Mouse (Mus musculus): Measurements from ENCODE around the gene 6430548M08Rik.
A peak's percentile ranks its signal among the peaks of the same experiment; 100 is the strongest.

Gene 6430548M08Rik

DNA sequence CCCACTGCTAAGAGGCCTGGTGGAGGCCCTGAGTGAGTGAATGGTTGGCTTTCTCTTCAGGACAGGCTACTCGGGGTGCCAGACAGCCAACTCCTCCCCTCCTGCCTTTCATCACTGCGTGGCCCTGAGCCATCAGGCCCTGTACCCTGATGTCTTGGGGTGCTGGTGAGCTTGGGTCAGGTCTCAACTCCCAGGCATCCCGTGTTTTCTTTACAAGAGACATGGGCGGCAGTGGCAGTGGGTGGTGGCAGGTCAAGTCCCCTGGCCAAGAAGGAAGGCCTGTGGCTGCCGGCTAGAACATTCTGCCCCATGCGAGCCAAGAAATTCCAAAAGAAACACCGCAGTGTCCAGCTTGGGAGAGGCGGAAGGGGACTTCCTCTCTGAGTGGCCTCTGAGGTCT lies 72.5 kb downstream of the 6430548M08Rik start:
- no peak for DNase-seq

DNA sequence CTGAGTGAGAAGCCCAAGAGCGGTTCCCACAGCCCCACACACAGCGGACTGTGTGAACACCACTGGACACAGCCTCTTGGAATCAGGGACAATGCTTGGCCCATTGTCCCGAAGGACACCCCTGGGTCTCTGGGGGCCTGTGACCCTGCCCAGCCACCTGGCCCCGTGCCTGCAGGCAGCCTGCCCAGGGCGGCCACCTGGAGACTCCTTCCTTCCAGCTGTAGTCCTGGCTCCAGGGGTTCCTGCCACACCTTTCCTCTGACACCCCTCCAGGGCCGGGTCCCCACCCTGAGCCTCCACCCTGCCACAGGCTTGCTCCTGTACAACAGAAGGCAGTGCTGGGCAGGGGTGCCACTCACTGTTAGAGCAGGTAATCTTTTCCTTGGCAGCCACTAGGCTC lies 74.6 kb downstream of the 6430548M08Rik start:
- no peak for DNase-seq

DNA sequence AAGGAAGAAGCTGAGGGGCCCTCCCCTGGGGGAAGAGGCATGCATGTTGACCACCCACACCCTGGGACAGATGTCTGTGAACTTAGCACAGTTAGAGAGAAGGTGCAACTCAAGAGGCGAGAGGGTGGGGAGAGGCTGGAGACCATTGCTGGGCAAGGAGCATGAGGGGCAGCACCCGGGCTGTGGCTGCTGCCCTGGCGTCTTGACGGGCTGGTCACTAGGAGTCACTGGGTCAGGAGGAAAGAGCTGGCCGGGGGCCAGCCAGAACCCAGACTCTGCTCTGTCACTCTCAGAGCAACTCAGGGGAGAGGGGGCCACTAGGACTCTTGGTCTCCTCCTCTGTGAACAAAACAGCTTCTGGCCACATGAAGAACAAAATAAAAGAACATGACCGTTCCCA lies 75.5 kb downstream of the 6430548M08Rik start:
- no peak for DNase-seq

DNA sequence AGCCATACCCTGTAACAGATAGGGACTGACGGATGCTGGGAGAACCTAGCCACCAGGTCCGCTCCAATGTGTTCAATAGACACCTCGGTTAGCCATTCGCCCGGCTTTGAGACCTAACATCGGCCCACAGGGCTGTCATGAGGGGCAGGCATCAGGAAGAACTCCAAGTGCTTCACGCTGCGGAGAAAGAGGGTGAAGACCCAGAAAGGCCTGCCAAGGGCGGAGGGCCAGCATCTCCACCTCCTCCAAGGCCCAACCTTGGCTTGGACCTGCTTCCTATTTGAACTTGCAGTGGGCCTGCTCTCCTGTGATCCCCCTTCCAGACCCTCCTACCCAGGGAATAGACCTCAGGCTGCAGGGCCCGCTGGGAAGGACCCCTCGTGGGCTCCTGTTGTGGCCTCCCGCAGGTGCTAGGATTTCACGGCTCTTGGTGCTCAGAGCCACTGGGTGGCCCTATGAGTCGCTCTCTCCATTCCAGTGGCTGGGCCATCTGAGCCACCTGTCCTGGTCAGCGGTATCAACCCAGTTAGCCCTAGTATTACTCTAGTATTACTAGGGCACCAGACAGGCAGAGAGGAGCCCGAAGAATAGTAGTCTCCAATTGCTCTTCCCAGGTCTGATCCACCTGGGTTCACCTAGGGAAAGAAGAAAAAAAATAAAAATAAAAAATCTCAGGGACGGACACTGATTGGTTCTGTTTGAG lies 76.3 kb downstream of the 6430548M08Rik start:
- no peak for DNase-seq

DNA sequence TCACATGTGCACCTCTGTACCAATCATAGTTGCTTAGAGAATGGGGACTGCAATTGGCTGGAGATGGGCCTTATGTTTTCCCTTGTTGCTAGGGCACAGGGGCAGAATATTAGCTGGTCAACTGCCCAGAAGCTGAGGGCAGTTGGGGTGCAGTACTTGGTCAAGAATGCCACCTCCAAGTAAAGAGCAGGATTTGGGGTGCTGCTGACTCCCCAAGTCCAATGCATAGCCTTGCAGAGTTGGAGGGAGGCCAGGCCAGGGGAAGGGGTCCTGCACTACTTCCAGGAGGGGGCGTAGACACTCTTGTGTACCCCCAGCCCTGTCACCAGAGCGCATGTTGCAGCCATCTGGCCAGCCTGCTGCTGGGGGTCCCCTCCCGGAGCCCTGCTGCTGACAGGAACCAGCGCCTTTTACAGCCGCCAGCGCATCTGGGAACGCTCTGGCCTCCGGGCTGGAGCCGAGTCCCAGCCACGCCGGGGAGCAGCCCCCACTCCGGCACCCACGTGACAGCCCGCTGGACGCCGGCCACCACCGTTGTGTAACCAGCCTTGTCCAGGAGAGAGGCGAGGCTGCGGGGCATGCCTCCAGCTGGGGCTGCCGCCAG lies 77.0 kb downstream of the 6430548M08Rik start:
- DNase-seq, result peak; percentile 83

DNA sequence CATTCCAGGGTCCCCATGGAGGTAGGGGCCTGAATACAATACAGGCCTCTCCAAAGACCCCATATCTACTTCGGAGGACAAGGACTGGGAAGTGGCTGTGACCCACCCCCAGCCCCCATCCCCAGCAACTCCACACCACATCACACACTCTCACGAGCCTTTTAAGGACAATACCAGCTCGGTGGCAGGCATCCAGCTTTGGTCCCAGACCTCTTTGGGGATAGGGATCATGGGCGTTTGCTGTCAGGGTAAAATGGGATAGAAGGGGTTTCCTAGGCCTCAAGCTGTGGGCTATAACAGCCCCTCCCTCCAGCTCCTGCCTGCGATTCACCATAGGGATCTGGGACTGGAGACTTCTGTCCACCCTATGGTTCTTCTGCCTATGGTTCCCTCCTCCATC lies 77.7 kb downstream of the 6430548M08Rik start:
- DNase-seq, result no peak

DNA sequence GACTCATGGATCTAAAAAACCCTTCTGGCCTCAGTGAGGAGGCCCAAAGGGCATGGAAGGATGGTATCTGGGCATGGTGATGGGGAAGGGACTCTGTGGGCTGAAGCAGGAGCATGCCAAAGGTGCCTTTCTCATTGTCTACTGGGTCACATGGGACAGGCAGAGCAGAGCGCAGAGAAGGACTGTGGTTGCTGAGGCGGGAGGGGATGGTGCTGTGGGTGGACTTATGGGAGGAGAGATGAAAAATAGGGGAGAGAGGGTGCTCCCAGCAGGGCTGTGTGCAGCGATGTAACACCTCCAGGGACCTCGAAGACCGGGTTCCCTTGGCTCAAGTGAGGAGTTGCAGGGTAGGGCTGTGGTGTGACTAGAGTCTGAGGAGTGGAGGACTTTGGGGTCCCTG lies 78.2 kb downstream of the 6430548M08Rik start:
- DNase-seq, result no peak

DNA sequence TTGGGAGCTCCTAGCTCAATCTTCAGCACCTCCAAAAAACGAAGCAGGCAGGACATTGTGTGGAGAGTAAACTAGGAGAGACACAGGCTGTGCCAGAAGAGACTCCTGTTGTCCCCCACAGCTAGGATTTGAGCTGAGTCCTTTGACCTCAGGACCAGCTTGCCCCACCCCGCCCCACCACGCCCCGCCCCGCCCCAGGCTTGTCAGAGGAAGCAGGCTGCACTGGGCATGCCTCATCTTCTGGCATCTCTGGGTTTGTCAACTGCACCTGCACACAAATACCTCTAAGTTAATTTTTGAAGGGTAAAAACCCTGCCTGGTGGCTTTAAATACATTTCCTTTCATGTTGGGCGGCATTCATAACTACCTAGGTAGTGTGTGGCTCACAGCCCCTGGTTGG lies 87.4 kb downstream of the 6430548M08Rik start:
- no peak for DNase-seq

DNA sequence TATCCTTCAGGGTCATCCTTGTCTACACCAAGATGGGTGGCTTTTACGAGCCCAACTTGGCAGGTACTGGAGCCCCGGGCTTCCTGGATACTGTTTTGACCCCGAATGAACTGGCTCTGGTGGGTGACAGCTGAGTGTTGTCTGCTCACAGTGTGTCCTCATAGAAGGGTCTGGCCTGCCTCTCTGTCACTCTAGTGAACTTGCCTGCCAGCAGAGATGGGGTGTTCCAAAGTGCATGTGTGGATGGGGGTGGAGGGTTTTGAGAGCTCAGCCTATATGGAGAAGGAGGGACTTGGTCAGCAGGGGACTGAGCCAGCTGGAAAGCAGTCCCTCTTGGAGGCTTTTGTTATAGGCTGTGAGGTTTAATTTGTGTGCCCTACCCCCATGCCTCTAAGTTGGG lies 88.6 kb downstream of the 6430548M08Rik start:
- no peak for DNase-seq

DNA sequence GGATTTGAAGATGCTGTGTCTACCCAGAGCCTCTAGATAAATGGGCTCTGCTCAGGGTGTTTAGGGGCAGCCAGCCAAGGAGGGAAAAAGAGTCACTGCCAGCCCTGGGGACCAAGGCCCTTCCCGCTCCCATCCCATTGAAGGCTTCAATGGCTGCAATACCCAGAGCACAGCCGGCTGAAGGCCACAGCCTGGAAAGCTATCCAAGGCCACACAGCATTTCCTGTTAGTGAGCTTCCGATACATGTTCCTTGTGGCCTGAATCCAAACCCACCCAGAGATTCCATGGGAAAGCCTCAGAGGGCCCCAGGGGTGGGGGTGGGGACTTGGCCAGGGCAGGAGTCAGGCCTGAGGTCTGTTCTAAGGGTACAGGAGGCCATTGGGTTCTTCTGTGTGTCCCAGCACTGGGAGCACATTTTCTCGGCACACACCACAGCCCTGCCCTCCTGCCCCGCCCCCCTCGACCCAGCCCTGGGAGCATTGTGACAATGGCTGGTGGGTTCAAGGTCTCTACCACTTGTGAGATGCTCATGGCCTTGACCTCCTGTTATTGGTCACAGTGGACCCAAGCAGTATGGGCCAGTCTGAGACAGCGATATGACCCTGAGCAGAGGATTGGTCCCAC lies 90.9 kb downstream of the 6430548M08Rik start:
- no peak for DNase-seq

DNA sequence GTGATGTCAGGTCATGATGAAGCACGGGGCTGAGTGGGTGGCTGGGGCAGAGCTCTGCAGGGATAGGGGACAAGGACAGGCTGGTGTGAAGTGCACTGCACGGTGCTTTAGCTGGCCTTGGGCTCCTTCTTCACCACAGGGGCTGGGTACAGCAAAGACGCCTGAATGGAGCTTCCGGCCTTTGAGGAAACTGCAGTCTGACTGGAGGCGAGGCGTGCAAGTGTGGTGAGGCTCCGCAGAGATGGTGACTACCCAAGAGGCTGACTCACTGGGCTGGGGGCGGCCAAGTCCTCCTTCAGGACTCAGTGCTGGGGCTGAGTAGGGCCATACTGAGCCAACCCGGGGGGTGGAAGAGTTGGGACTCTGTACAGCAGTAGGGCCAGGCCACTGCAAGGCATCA lies 92.0 kb downstream of the 6430548M08Rik start:
- DNase-seq, result no peak

DNA sequence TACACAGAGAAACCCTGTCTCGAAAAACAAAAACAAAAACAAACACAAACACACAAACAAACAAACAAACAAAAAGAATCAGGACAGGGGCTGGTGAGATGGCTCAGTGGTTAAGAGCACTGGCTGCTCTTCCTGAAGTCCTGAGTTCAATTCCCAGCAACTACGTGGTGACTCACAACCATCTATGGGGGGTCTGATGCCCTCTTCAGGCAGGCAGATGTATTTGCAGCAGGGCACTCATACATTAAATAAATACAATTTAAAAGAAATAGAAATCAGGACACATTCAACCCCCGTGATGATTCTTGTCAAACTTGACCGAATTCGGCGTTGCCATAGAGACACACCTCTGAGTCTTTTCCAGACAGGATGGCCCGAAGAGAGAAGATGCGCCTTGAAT lies 93.4 kb downstream of the 6430548M08Rik start:
- no peak for DNase-seq

DNA sequence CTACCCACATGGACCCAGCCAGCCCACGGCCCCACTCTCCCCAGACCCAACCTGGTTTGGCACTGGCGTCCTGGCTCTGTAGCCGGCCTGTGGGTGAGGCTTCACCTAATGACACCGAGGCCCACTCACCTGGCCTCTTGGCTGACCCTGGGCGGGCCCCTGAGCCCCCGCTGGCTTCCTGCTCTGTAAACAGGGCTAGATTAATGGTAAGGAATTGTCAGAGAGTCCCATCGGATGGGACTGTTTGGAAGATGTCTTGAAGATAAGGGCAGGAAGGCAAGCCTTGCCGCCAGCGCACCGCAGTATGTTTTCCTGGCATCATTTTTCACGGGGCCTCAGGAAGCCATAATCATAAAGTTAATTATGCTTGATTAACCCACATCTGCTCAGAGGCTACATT lies 94.2 kb downstream of the 6430548M08Rik start:
- DNase-seq, result no peak

DNA sequence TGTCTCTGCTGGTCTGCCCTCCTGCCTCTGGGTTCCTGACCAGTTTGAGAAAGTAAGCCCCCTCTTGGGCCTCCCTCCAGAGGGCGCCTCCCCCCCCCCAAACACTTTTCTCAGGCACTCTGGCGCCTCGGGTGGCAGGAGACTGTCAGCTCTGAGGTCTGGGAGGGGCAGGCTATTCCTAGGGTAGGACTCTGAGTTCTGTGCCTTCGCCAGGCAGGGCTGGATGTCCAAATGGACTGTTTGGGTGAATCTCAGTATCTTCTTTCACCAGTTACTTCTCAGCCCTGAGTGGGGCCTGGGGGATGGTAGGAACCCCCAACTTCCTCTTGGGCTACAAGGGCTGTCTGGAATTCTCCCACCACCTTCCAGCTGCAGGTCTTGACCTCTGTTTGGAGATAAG lies 97.4 kb downstream of the 6430548M08Rik start:
- DNase-seq, result no peak

DNA sequence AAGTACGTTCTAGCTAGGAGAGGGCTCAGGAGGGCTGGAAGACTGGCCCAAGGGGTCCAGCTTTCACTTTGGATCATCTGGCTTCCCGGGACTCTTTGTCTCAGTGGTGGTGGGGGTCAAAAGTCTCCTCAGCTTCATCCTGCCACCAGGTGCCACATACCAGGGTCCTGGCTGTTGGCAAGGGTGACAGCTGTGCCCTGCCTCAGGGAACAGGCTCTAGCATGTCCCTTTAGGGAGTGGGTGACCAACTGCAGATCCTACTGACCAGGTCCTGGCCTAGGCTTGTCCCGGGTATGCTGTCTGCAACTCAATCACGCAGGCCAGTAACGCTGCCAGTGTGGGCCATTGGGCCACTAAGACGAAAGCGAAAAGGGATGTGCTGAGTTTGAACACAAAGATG lies 98.6 kb downstream of the 6430548M08Rik start:
- no peak for DNase-seq

DNA sequence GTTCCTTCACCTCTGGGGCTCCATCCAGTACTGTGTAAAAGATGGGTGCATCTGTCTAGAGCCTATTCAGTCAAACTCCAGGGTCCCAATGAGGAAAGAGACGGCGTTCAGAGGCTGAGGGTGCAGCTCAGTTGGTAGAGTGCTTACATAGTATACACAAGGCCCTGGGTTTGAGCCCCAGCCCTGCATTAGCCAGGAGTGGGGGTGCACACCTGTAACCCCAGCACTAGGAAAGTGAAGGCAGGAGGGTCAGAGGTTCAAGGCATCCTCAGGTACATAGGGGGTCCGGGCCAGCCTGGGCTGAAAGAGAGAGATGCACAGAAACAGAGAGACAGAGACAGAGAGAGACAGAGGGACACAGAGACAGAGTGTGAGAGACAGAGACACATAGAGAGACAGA lies 99.3 kb downstream of the 6430548M08Rik start:
- DNase-seq, result no peak

DNA sequence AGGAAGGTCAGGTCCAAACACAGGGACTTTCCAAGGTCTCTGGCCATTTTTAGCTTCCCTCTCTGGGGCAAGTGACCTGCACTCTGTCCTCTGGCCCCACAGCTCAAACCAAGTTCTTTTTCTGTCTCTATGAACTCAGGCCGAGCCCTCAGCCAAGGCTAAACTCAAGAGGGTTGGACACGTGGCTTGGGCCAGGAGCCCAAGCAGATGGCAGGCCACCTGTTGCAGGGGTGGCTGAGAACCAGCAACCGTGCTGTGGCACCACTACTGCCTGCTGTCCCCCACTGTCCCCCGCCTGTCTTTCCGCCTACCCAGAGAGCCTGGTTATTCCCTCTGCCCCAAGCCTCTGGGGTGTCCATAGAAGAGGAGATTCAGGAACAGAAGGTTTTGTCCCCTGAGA lies 100.0 kb downstream of the 6430548M08Rik start:
- peak; percentile 33 for DNase-seq

Data from right cerebral cortex, postnatal 14 days (tissue).